Mouse (Mus musculus) forebrain, embryonic 14.5 days (tissue): ENCODE measurements around the gene Nfya. TPM values are rescaled to one million over a fixed set of nuclear protein-coding genes. Genes with fewer than 3 reads are reported as not detected.
A peak's percentile ranks its signal among the peaks of the same experiment; 100 is the strongest.

Source experiments
- ATAC-seq: fragments of 200-750 bp; cut with Nextera tagmentation; 2 replicates; pipeline ENCODE4 v1.8.0; 2017; ENCODE audit warnings: mild to moderate bottlenecking, moderate library complexity
- DNase-seq: peaks from one replicate; pipeline ENCODE4 v3.0.0-alpha.2; 2015; ENCODE audit warnings: low spot score
- H3K27ac ChIP-seq: fragments of 300-500 bp; sonication (generic); 2 replicates; pipeline ENCODE4 v1.5.1; 2014; ENCODE audit warnings: low read depth, mild to moderate bottlenecking, control low read depth, low read length, moderate library complexity
- H3K27me3 ChIP-seq: fragments of 300-500 bp; sonication (generic); replicated peaks from 2 replicates; pipeline ENCODE4 v1.6.1; 2014; ENCODE audit warnings: low read length, control low read depth, mixed read lengths; ENCODE audit not compliant: control insufficient read depth, insufficient read depth
- H3K36me3 ChIP-seq: fragments of 300-500 bp; sonication (generic); 2 replicates; pipeline ENCODE4 v1.6.1; 2014; ENCODE audit warnings: low read length, control low read depth; ENCODE audit not compliant: control insufficient read depth, insufficient read depth
- H3K4me1 ChIP-seq: fragments of 300-500 bp; sonication (generic); 2 replicates; pipeline ENCODE4 v1.6.1; 2014; ENCODE audit warnings: antibody characterized with exemption, low read length, control low read depth; ENCODE audit not compliant: control insufficient read depth, insufficient read depth
- H3K4me2 ChIP-seq: fragments of 300-500 bp; sonication (generic); 2 replicates; pipeline ENCODE4 v1.6.1; 2014; ENCODE audit warnings: mild to moderate bottlenecking, control low read depth, low read length
- H3K4me3 ChIP-seq: fragments of 300-500 bp; sonication (generic); 2 replicates; pipeline ENCODE4 v1.5.1; 2014; ENCODE audit warnings: low read depth, low read length, control low read depth
- H3K9ac ChIP-seq: fragments of 300-500 bp; sonication (generic); 2 replicates; pipeline ENCODE4 v1.6.1; 2014; ENCODE audit warnings: mild to moderate bottlenecking, low read length, control low read depth, moderate library complexity
- H3K9me3 ChIP-seq: fragments of 300-500 bp; sonication (generic); replicated peaks from 2 replicates; pipeline ENCODE4 v1.6.1; 2016; ENCODE audit warnings: low read length, control low read depth, mixed read lengths; ENCODE audit not compliant: control insufficient read depth
- WGBS: fragments of 180-500 bp; shearing (Covaris S2); extraction: QIAGEN DNeasy Blood & Tissue Kit; methylation state at CpG from one replicate; pipeline ENCODE4 v1.1.7; 2014; 5-methylcytosine and 5-hydroxymethylcytosine counted together
- polyA plus RNA-seq: library from polyadenylated mRNA; unstranded; fragments of >200 nt; fragmentation: Nextera tagmentation; extraction: Ambion mirVana; gene quantifications from 2 replicates; pipeline ENCODE4 v1.2.1, GENCODE M21; 2014

Nfya gene
- polyA plus RNA-seq, 1 experiment from 2014 or later, result 20.7 TPM

DNA sequence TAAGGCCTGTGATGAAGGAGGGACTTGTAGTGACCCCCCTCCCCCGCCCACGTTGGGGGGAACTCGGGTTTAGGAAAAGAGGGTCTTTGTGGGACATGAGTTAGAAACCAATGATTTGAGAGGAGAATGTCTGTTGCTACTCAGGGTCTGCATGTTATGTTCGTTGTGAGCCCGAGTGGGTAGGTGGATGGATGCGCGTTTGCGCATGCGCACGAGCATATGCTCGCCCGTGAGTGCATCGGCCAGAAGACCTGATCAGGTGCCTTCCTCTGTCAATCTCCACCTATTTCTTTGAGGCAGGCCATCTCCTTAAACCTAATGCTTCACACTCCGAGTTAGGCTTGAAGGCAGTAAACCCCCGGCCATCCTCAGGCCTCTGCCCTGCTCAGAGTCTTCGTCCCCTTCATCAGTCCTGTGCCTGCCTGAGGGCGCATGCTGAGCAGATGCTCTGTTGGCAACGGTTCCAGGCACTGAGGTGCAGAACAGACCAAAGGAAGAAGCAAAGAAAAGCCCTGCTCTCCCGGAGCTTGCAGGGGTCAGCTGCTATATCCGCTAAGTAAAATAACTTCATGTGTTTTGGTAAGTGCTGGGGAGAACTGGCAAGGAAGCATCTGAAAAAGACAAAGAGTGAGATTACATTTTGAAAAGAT, 23.4 kb upstream of the Nfya start:
- no peaks in the 10 kb centered on the region for H3K36me3 ChIP-seq
- no peaks in the 10 kb centered on the region for H3K9me3 ChIP-seq
- H3K4me1 ChIP-seq, result no peaks in the 10 kb centered on the region
- peak; percentile 41; the same call in 1 of the 2 replicates for ATAC-seq
- no peak overlapping the region for H3K4me2 ChIP-seq
- DNase-seq, result peak; percentile 27
- H3K4me3 ChIP-seq, result no peak overlapping the region
- 77% methylated on average over 20 of the region's 20 CpGs for WGBS
- no peak overlapping the region for H3K9ac ChIP-seq
- no peaks in the 10 kb centered on the region for H3K27me3 ChIP-seq
- H3K27ac ChIP-seq, result no peak overlapping the region

DNA sequence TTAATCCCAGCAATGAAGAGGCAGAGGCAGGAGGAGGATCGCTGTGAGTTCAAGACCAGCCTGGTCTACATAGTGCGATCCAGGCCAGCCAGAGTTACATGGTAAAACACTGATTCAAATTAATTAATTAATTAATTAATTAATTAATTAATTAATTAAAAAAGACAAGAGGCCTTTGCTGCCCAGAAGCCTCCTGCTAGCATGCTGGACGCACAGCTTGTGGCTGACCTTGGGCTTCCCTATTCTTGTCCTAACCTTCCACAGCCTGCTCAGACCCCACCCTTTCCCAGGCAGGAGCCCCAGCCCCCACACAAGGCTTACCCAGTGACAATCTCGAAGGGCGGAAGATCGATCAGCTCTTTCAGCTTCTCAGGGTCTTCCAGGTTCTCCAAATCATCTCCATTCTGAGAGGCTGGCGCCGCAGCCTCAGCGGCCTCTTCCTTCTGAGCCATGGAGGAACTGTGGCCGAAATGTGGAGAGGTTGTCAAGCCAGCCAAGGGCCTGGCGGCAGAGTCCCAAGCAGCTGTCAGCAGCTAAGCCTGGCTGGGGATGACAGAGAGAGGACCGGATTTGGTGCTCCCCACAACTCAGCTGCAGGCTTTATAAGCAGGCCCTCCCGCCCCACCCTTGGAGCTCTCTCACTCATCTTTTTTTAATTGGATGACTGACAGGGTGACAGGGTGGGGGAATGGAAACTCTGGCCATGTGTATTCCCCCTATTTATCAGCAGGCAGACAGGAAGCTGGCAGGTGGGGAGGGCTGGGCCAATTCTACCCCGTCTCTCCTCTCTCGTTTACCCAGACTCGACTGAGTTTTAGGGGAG, 22.7 kb upstream of the Nfya start, which contains the start of gene Apobec2:
Gene Apobec2, minus strand, starts transcription at position 773 of the 823 bp plus-strand sequence.
- Histone ChIP-seq H3K36me3 (no peaks in the 10 kb centered on the region), H3K9ac (peak within 1 kb of the TSS; percentile 7; the same call in 1 of the 2 replicates), H3K27me3 (no peaks in the 10 kb centered on the region), H3K4me2 (no peak within 1 kb of the TSS), H3K9me3 (no peaks in the 10 kb centered on the region), H3K4me3 (no peak within 1 kb of the TSS), H3K4me1 (no peaks in the 10 kb centered on the region), H3K27ac (no peak within 1 kb of the TSS)
- DNase-seq (no peak), ATAC-seq (peak; percentile 35)
- 70% methylated on average over 16 of the region's 16 CpGs for WGBS

DNA sequence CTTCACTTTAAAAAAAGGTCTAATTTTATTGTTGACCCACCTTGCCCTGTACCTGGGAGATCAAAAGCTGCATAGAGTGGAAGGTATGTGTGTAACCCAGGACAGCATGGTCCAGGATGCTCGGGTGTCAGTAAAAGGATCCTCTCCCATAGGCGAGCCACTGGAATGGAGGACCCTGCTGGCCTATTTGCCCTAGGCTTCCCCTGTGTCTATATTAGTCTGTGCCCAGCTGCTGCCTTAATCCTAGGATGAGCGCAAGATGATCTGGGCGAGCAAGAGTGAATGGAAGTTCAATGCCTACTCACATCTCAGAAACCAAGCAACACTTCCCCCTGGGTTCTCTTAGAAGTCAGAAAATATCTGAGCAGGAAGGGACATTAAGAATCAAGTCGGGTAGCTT, 21.3 kb upstream of the Nfya start:
- Histone ChIP-seq H3K4me1 (peaks cover 2% of the 10 kb centered on the region; the same call in 1 of the 2 replicates), H3K27ac (no peak overlapping the region), H3K9ac (no peak overlapping the region), H3K9me3 (no peaks in the 10 kb centered on the region), H3K36me3 (no peaks in the 10 kb centered on the region), H3K4me3 (no peak overlapping the region), H3K4me2 (no peak overlapping the region), H3K27me3 (no peaks in the 10 kb centered on the region)
- ATAC-seq (no peak), DNase-seq (no peak)
- WGBS, result 88% methylated on average over 5 of the region's 5 CpGs

- WGBS, result 71% methylated on average over 5 of the region's 5 CpGs
- no peak overlapping the region for H3K27ac ChIP-seq
Measured at GRCm38 (mm10) chr17:48430394-48430793, 20.7 kb upstream of the Nfya start.

DNA sequence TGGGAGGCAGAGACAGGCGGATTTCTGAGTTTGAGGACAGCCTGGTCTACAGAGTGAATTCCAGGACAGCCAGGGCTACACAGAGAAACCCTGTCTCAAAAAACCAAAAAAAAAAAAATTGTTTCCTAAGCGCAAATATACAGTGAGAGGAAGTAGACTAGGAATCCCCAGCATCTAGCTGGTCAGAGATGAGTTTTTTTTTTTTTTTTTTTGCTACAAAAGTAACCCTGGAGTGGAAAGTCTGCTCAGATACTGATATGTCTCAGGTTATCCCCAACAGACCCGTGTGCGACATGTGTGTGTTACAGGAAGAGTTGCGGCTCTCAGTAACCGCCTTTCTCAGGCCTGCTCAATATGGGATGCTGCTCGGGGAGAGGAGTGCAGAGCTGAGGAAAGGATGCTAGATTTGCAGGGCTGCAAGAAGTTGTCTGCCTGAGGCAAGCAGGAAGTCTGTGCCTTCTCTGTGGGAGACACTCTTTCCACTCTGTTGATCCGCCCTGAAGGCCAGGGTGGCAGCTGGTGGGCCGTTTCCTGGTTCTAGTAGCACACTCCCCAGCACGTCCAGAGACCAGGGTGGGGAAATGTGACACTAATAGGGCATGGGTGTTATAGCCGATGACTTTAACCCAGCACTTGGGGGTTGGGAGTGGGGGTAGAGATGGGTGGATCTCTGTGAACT, 18.3 kb upstream of the Nfya start:
- H3K4me1 ChIP-seq, result peaks cover 6% of the 10 kb centered on the region; the same call in 1 of the 2 replicates
- no peak overlapping the region for H3K4me2 ChIP-seq
- WGBS, result 77% methylated on average over 11 of the region's 11 CpGs
- no peak overlapping the region for H3K9ac ChIP-seq
- DNase-seq (no peak), ATAC-seq (no peak)
- H3K4me3 ChIP-seq, result no peak overlapping the region
- H3K36me3 ChIP-seq, result no peaks in the 10 kb centered on the region
- H3K27ac ChIP-seq, result no peak overlapping the region
- no peaks in the 10 kb centered on the region for H3K27me3 ChIP-seq
- no peaks in the 10 kb centered on the region for H3K9me3 ChIP-seq

More at GRCm38 (mm10) chr17:48430394-48430793, 20.7 kb upstream of the Nfya start:
- no peaks in the 10 kb centered on the region for H3K36me3 ChIP-seq
- H3K9ac ChIP-seq, result no peak overlapping the region
- no peaks in the 10 kb centered on the region for H3K27me3 ChIP-seq
- no peak overlapping the region for H3K4me2 ChIP-seq
- no peak for DNase-seq
- ATAC-seq, result no peak
- H3K9me3 ChIP-seq, result no peaks in the 10 kb centered on the region
- H3K4me1 ChIP-seq, result peaks cover 6% of the 10 kb centered on the region; the same call in 1 of the 2 replicates
- H3K4me3 ChIP-seq, result no peak overlapping the region

GRCm38 (mm10) chr17:48426991-48427750, 17.5 kb upstream of the Nfya start:
- no peak overlapping the region for H3K9ac ChIP-seq
- ATAC-seq, result no peak
- H3K4me1 ChIP-seq, result peaks cover 6% of the 10 kb centered on the region; the same call in 1 of the 2 replicates
- H3K9me3 ChIP-seq, result no peaks in the 10 kb centered on the region
- no peaks in the 10 kb centered on the region for H3K36me3 ChIP-seq
- DNase-seq, result no peak
- no peak overlapping the region for H3K27ac ChIP-seq
- no peak overlapping the region for H3K4me2 ChIP-seq
- 74% methylated on average over 13 of the region's 13 CpGs for WGBS
- H3K4me3 ChIP-seq, result no peak overlapping the region
- H3K27me3 ChIP-seq, result no peaks in the 10 kb centered on the region

DNA sequence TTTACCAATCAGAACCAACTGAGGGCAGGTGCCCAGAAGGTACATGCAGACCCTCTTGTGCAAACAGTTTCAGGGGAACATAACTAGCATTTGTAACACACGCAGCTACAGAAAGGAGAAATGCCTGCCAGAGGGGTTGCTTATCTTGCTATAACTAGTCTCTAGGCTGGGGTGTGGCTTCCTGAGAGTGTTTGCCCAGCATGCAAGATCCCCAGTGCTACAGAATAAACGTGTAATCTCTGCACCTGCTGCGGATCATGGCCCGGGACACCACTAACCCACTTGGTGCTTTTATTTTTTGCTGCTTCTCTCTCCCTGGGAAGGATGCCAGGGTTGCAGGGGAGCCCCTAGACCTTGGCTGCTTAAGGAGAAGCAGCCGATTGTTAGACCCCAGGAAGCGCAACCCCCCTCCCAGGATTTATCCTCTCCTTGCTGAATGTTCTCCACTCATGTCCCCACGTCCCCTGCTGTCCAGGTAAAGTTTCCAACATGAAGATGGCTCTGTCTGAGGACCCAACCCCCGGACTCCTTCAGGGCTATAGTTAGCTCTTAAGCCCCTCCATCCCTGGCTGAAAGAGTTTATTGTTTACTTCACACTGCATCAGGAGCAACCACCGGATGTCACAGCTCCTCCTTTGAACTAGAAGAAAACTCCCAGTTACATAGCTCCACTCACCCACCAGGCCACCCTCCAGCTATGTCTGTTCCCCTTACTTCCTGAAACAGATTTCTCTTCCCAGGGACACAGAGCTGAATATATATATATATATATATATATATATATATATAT, 16.3 kb upstream of the Nfya start:
- DNase-seq (peak; percentile 24), ATAC-seq (no peak)

GRCm38 (mm10) chr17:48424237-48424636, 14.5 kb upstream of the Nfya start:
- no peak for DNase-seq
- Histone ChIP-seq H3K27me3 (no peaks in the 10 kb centered on the region), H3K27ac (no peak overlapping the region), H3K4me3 (no peak overlapping the region), H3K4me2 (no peak overlapping the region), H3K9ac (no peak overlapping the region), H3K9me3 (no peaks in the 10 kb centered on the region), H3K36me3 (no peaks in the 10 kb centered on the region), H3K4me1 (peaks cover 6% of the 10 kb centered on the region; the same call in 1 of the 2 replicates)
- 71% methylated on average over 9 of the region's 9 CpGs for WGBS
- no peak for ATAC-seq

More for the DNA sequence above, 16.3 kb upstream of the Nfya start:
- Histone ChIP-seq H3K4me2 (no peak overlapping the region), H3K9ac (no peak overlapping the region), H3K27me3 (no peaks in the 10 kb centered on the region), H3K27ac (no peak overlapping the region), H3K9me3 (no peaks in the 10 kb centered on the region), H3K4me3 (no peak overlapping the region), H3K36me3 (no peaks in the 10 kb centered on the region), H3K4me1 (peaks cover 6% of the 10 kb centered on the region; the same call in 1 of the 2 replicates)
- 27% methylated on average over 9 of the region's 9 CpGs for WGBS
